Mouse (Mus musculus) spleen, adult 2 months (tissue): Measurements from ENCODE around the gene Tmem266. TPM values are rescaled to one million over a fixed set of nuclear protein-coding genes. Genes with fewer than 3 reads are reported as not detected.

Experiments
- DNase-seq, 2 experiments: peaks; one replicate each; pipeline versions ENCODE4 v3.0.0 to v3.0.0-alpha.2; 2012 to 2021; ENCODE audit warnings: low spot score in 2 of 2, low read depth in 1 of 2
- H3K27ac ChIP-seq: fragments of 200-500 bp; 2 replicates; pipeline ENCODE4 v1.5.1; 2012; ENCODE audit warnings: low read length, inconsistent platforms; ENCODE audit not compliant: insufficient read depth
- H3K27me3 ChIP-seq: fragments of 200-500 bp; 2 replicates; pipeline ENCODE4 v1.6.1; 2012; ENCODE audit warnings: mild to moderate bottlenecking, moderate library complexity, low read length, inconsistent platforms; ENCODE audit not compliant: control insufficient read depth, insufficient read depth
- H3K36me3 ChIP-seq: fragments of 200-500 bp; 2 replicates; pipeline ENCODE4 v1.6.1; 2012; ENCODE audit warnings: mild to moderate bottlenecking, low read length, inconsistent platforms; ENCODE audit not compliant: control insufficient read depth, insufficient read depth
- H3K4me1 ChIP-seq: fragments of 200-500 bp; 2 replicates; pipeline ENCODE4 v1.6.1; 2011; ENCODE audit warnings: inconsistent platforms; ENCODE audit not compliant: control insufficient read depth, insufficient read depth, insufficient read length
- H3K4me3 ChIP-seq: fragments of 200-500 bp; 2 replicates; pipeline ENCODE4 v1.5.1; 2011; ENCODE audit warnings: mild to moderate bottlenecking, inconsistent platforms; ENCODE audit not compliant: insufficient read depth, insufficient read length; ENCODE audit errors: extremely low read depth
- CTCF ChIP-seq: fragments of 200-500 bp; IDR thresholded peaks from 2 replicates; pipeline ENCODE4 v1.5.1; 2011; ENCODE audit warnings: mild to moderate bottlenecking, inconsistent platforms; ENCODE audit not compliant: insufficient read depth, insufficient read length, insufficient replicate concordance; ENCODE audit errors: extremely low read depth
- POLR2A ChIP-seq: fragments of 200-500 bp; IDR thresholded peaks from 2 replicates; pipeline ENCODE4 v1.6.1; 2011; ENCODE audit warnings: low read depth, low read length, inconsistent platforms
- WGBS: fragments of 180-500 bp; shearing (Covaris S2); methylation state at CpG from one replicate; pipeline ENCODE4 v1.1.7; 2018; 5-methylcytosine and 5-hydroxymethylcytosine counted together
- polyA plus RNA-seq: library from polyadenylated mRNA; depleted of rRNA; stranded (reverse); fragments of >200 nt; gene quantifications from 2 replicates; pipeline ENCODE4 v1.2.3, GENCODE M21; 2012

Tmem266 gene
- polyA plus RNA-seq, 1 experiment, result 0.19 TPM

GRCm38 (mm10) chr9:55377603-55378250 is 51.0 kb downstream of the Tmem266 start:
- Histone ChIP-seq H3K36me3 (no peaks in the 10 kb centered on the region), H3K4me1 (no peaks in the 10 kb centered on the region; the same call in 1 of the 2 replicates), H3K27me3 (no peaks in the 10 kb centered on the region), H3K4me3 (no peak overlapping the region), H3K27ac (no peak overlapping the region)
- 61% methylated on average over 10 of the region's 10 CpGs for WGBS
- DNase-seq, result no peak
- TF ChIP-seq CTCF (no peak), POLR2A (no peak)

- 92% methylated on average over 4 of the region's 4 CpGs for WGBS
- TF ChIP-seq POLR2A, result no peak
- TF ChIP-seq CTCF, result no peak
These were observed 54.7 kb downstream of the Tmem266 start for GRCm38 (mm10) chr9:55381456-55381855.

GRCm38 (mm10) chr9:55382441-55382840 is 55.7 kb downstream of the Tmem266 start:
- WGBS, result 63% methylated on average over 5 of the region's 5 CpGs
- no peak overlapping the region for H3K4me3 ChIP-seq
- H3K36me3 ChIP-seq, result no peaks in the 10 kb centered on the region
- TF ChIP-seq CTCF, result peak; percentile 18; the same call in 1 of the 2 replicates
- no peak for TF ChIP-seq POLR2A
- peaks cover 4% of the 10 kb centered on the region; the same call in 1 of the 2 replicates for H3K4me1 ChIP-seq
- H3K27me3 ChIP-seq, result no peaks in the 10 kb centered on the region
- no peak overlapping the region for H3K27ac ChIP-seq
- peak in 1 of 2 experiments; percentile 16 for DNase-seq

More at GRCm38 (mm10) chr9:55381456-55381855, 54.7 kb downstream of the Tmem266 start:
- Histone ChIP-seq H3K27ac (no peak overlapping the region), H3K27me3 (no peaks in the 10 kb centered on the region), H3K4me3 (no peak overlapping the region), H3K36me3 (no peaks in the 10 kb centered on the region), H3K4me1 (no peaks in the 10 kb centered on the region; the same call in 1 of the 2 replicates)
- no peak for DNase-seq

GRCm38 (mm10) chr9:55386117-55386516 is 59.4 kb downstream of the Tmem266 start:
- no peak for TF ChIP-seq POLR2A
- no peak for TF ChIP-seq CTCF
- no peak for DNase-seq
- Histone ChIP-seq H3K4me3 (no peak overlapping the region), H3K27me3 (no peaks in the 10 kb centered on the region), H3K27ac (no peak overlapping the region), H3K4me1 (peaks cover 10% of the 10 kb centered on the region; the same call in 1 of the 2 replicates), H3K36me3 (no peaks in the 10 kb centered on the region)
- 94% methylated on average over 4 of the region's 4 CpGs for WGBS

GRCm38 (mm10) chr9:55387862-55388505 is 61.3 kb downstream of the Tmem266 start:
- Histone ChIP-seq H3K4me1 (peaks cover 10% of the 10 kb centered on the region; the same call in 1 of the 2 replicates), H3K4me3 (no peak overlapping the region), H3K27ac (peak overlapping the region; percentile 10; the same call in 1 of the 2 replicates), H3K36me3 (no peaks in the 10 kb centered on the region), H3K27me3 (no peaks in the 10 kb centered on the region)
- peak; percentile 55 to 61 for DNase-seq
- TF ChIP-seq POLR2A, result no peak
- no peak for TF ChIP-seq CTCF
- 9% methylated on average over 14 of the region's 14 CpGs for WGBS

GRCm38 (mm10) chr9:55391909-55392658 is 65.4 kb downstream of the Tmem266 start:
- DNase-seq, result peak; percentile 27 to 71
- no peak overlapping the region for H3K27ac ChIP-seq
- no peaks in the 10 kb centered on the region for H3K36me3 ChIP-seq
- WGBS, result 38% methylated on average over 17 of the region's 17 CpGs
- no peak for TF ChIP-seq POLR2A
- peak; percentile 72; the same call in 1 of the 2 replicates for TF ChIP-seq CTCF
- H3K27me3 ChIP-seq, result no peaks in the 10 kb centered on the region
- H3K4me1 ChIP-seq, result peaks cover 16% of the 10 kb centered on the region
- no peak overlapping the region for H3K4me3 ChIP-seq
